Mouse (Mus musculus) embryonic stem cell, embryonic (primary cell): ENCODE data around the gene Zfp382.

Source experiments
- CTCF ChIA-PET, 4 experiments: fragments of 300-600 bp in 2 of 4; fragments of 350-600 bp in 2 of 4; sonication (Branson Sonifier 250); formaldehyde crosslinking; loops; one replicate each; lab custom pipeline; 2022; ENCODE audit warnings: inconsistent platforms in 2 of 4; lab: Charles Lee
- POLR2A ChIA-PET, 4 experiments: fragments of 300-600 bp in 2 of 4; fragments of 350-600 bp in 2 of 4; sonication (Branson Sonifier 250); formaldehyde crosslinking; loops; one replicate each; lab custom pipeline; 2022; ENCODE audit warnings: antibody characterized with exemption in 4 of 4, inconsistent platforms in 1 of 4; lab: Charles Lee

Zfp382 gene

GRCm38 (mm10) chr7:30117935-30118334, 3.8 kb upstream of the Zfp382 start:
- ChIA-PET CTCF (interaction anchor here in 2 of 4 experiments (0.5 to 0.7 kb wide), 2 partner anchors 38 to 85 kb away, joined by 3 to 6 read pairs; no protein-coding TSS in a partner anchor), POLR2A (interaction anchor here in 3 of 4 experiments (1.0 to 1.7 kb wide), 10 partner anchors 10 to 135 kb away, joined by 3 to 5 read pairs (median 3); partner anchors contain the start of genes Gm26920 (in 2 of the 3), Zfp566 (in 2 of the 3), Polr2i (in 1 of the 3) and Tbcb (in 1 of the 3))

GRCm38 (mm10) chr7:30122188-30122530, 417 bp downstream of the Zfp382 start:
- POLR2A ChIA-PET: interaction anchor here in 2 of 4 experiments (0.7 to 1.6 kb wide), 5 partner anchors 16 to 77 kb away, joined by 3 to 4 read pairs (median 3); partner anchors contain the start of genes Capns1 (in 1 of the 2), Cox7a1 (in 1 of the 2) and Zfp260 (in 1 of the 2)
- CTCF ChIA-PET: interaction anchor here in 1 of 4 experiments (1.2 to 1.6 kb wide), 2 partner anchors 33 to 47 kb away, joined by 3 to 5 read pairs; partner anchors contain the start of gene Zfp146

GRCm38 (mm10) chr7:30129900-30130299, 8.2 kb downstream of the Zfp382 start:
- CTCF ChIA-PET: interaction anchor here in 1 of 4 experiments (0.7 kb wide), 1 partner anchor 1350 kb away, joined by 5 read pairs; no protein-coding TSS in a partner anchor
- POLR2A ChIA-PET: no interaction called here

- CTCF ChIA-PET: no interaction called here
- POLR2A ChIA-PET: interaction anchor here in 2 of 4 experiments (1.0 to 1.9 kb wide), 5 partner anchors 23 to 148 kb away, joined by 3 to 5 read pairs (median 4); partner anchors contain the start of genes Gm26920 (in 1 of the 2), Thap8 (in 1 of the 2), Wdr62 (in 1 of the 2) and Zfp566 (in 1 of the 2)
These were observed 10.7 kb downstream of the Zfp382 start for GRCm38 (mm10) chr7:30132396-30132795.

- ChIA-PET CTCF (interaction anchor here in 2 of 4 experiments (0.5 to 1.9 kb wide), 2 partner anchors 18 to 762 kb away, joined by 4 read pairs; no protein-coding TSS in a partner anchor), POLR2A (interaction anchor here in 1 of 4 experiments (1.8 kb wide), 1 partner anchor 28 kb away, joined by 5 read pairs; no protein-coding TSS in a partner anchor)
These were observed 15.1 kb downstream of the Zfp382 start for GRCm38 (mm10) chr7:30136826-30137225.

- POLR2A ChIA-PET: interaction anchor here (1.0 to 1.8 kb wide), 8 partner anchors 11 to 54 kb away, joined by 3 to 11 read pairs (median 4); partner anchors contain the start of gene Zfp260 (in 1 of the 4)
These were observed 21.4 kb downstream of the Zfp382 start for GRCm38 (mm10) chr7:30143170-30143554.

GRCm38 (mm10) chr7:30143555-30144209, 21.9 kb downstream of the Zfp382 start:
- ChIA-PET POLR2A (interaction anchor here (0.6 to 1.8 kb wide), 10 partner anchors 11 to 54 kb away, joined by 3 to 11 read pairs (median 3); partner anchors contain the start of gene Zfp260 (in 2 of the 4)), CTCF (interaction anchor here in 3 of 4 experiments (0.7 to 2.1 kb wide), 6 partner anchors 11 to 61 kb away, joined by 3 to 21 read pairs (median 4); partner anchors contain the start of gene Capns1 (in 2 of the 3))

More at GRCm38 (mm10) chr7:30143170-30143554, 21.4 kb downstream of the Zfp382 start:
- CTCF ChIA-PET: interaction anchor here in 2 of 4 experiments (1.0 to 2.1 kb wide), 3 partner anchors 12 to 56 kb away, joined by 4 to 21 read pairs (median 5); partner anchors contain the start of gene Capns1 (in 2 of the 2)

GRCm38 (mm10) chr7:30147011-30147410, 25.3 kb downstream of the Zfp382 start:
- POLR2A ChIA-PET: no interaction called here
- CTCF ChIA-PET: interaction anchor here in 2 of 4 experiments (0.6 to 0.9 kb wide), 4 partner anchors 8 to 707 kb away, joined by 3 to 5 read pairs (median 4); no protein-coding TSS in a partner anchor

- POLR2A ChIA-PET: interaction anchor here in 3 of 4 experiments (0.6 to 5.4 kb wide), 18 partner anchors 9 to 1151 kb away, joined by 3 to 74 read pairs (median 6); partner anchors contain the start of genes Zfp146 (in 2 of the 3), Capns1 (in 1 of the 3), Cox7a1 (in 1 of the 3) and Thap8 (in 1 of the 3)
- CTCF ChIA-PET: interaction anchor here (0.5 to 4.4 kb wide), 22 partner anchors 9 to 473 kb away, joined by 3 to 21 read pairs (median 5); partner anchors contain the start of genes Polr2i (in 1 of the 4), Tbcb (in 1 of the 4), Zfp260 (in 1 of the 4) and Zfp382 (in 1 of the 4)
These were observed 32.3 kb downstream of the Zfp382 start for GRCm38 (mm10) chr7:30154040-30154439.

GRCm38 (mm10) chr7:30155507-30155906, 33.8 kb downstream of the Zfp382 start:
- CTCF ChIA-PET: interaction anchor here (0.5 to 4.4 kb wide), 60 partner anchors 8 to 866 kb away, joined by 3 to 21 read pairs (median 4); partner anchors contain the start of genes Capns1 (in 3 of the 4), Zfp146 (in 2 of the 4), Cox7a1 (in 1 of the 4) and Gm26920 (in 1 of the 4)

GRCm38 (mm10) chr7:30163113-30163512, 41.4 kb downstream of the Zfp382 start:
- ChIA-PET CTCF (interaction anchor here in 2 of 4 experiments (0.7 to 3.1 kb wide), 8 partner anchors 8 to 109 kb away, joined by 3 to 17 read pairs (median 3); partner anchors contain the start of gene Capns1 (in 1 of the 2)), POLR2A (interaction anchor here in 3 of 4 experiments (0.9 to 3.7 kb wide), 17 partner anchors 8 to 133 kb away, joined by 3 to 11 read pairs (median 4); partner anchors contain the start of genes Cox7a1 (in 2 of the 3), Gm26920 (in 1 of the 3), Zfp566 (in 1 of the 3) and Zfp82 (in 1 of the 3))

More at GRCm38 (mm10) chr7:30155507-30155906, 33.8 kb downstream of the Zfp382 start:
- POLR2A ChIA-PET: interaction anchor here (0.6 to 5.4 kb wide), 58 partner anchors 7 to 1055 kb away, joined by 3 to 74 read pairs (median 5); partner anchors contain the start of genes Zfp146 (in 3 of the 4), Capns1 (in 2 of the 4), Thap8 (in 2 of the 4) and Wdr62 (in 2 of the 4)

GRCm38 (mm10) chr7:30164745-30165144, 43.0 kb downstream of the Zfp382 start:
- POLR2A ChIA-PET: interaction anchor here in 3 of 4 experiments (1.1 to 7.3 kb wide), 7 partner anchors 9 to 116 kb away, joined by 3 to 74 read pairs (median 4); partner anchors contain the start of gene Wdr62 (in 1 of the 3)
- CTCF ChIA-PET: interaction anchor here in 3 of 4 experiments (0.6 to 3.1 kb wide), 7 partner anchors 9 to 185 kb away, joined by 3 to 17 read pairs (median 4); no protein-coding TSS in a partner anchor

GRCm38 (mm10) chr7:30168914-30169582, 47.3 kb downstream of the Zfp382 start:
- CTCF ChIA-PET: interaction anchor here in 3 of 4 experiments (0.6 to 3.4 kb wide), 7 partner anchors 9 to 79 kb away, joined by 3 to 18 read pairs (median 4); partner anchors contain the start of genes Capns1 (in 1 of the 3) and Zfp382 (in 1 of the 3)
- POLR2A ChIA-PET: interaction anchor here (0.6 to 7.3 kb wide), 27 partner anchors 9 to 383 kb away, joined by 3 to 74 read pairs (median 6); partner anchors contain the start of genes Thap8 (in 2 of the 4), Wdr62 (in 2 of the 4), Zfp260 (in 2 of the 4) and Capns1 (in 1 of the 4)

- ChIA-PET POLR2A (interaction anchor here in 3 of 4 experiments (0.6 to 7.3 kb wide), 46 partner anchors 8 to 402 kb away, joined by 3 to 74 read pairs (median 4); partner anchors contain the start of genes Cox7a1 (in 3 of the 3), Thap8 (in 2 of the 3), Wdr62 (in 2 of the 3) and Zfp260 (in 2 of the 3)), CTCF (interaction anchor here in 3 of 4 experiments (0.5 to 3.4 kb wide), 18 partner anchors 8 to 1188 kb away, joined by 3 to 18 read pairs (median 4); partner anchors contain the start of genes Capns1 (in 1 of the 3), Eif3k (in 1 of the 3), Map4k1 (in 1 of the 3) and Zfp382 (in 1 of the 3))
These were observed 48.0 kb downstream of the Zfp382 start, which contains the start of gene Zfp146 for GRCm38 (mm10) chr7:30169583-30170282. Zfp146 (minus strand) TSS chr7:30169750.

GRCm38 (mm10) chr7:30170283-30170951, 48.7 kb downstream of the Zfp382 start:
- ChIA-PET CTCF (interaction anchor here in 2 of 4 experiments (0.6 to 2.8 kb wide), 13 partner anchors 8 to 499 kb away, joined by 3 to 18 read pairs (median 4); partner anchors contain the start of gene Capns1 (in 1 of the 2)), POLR2A (interaction anchor here in 3 of 4 experiments (0.6 to 7.3 kb wide), 43 partner anchors 8 to 402 kb away, joined by 3 to 74 read pairs (median 5); partner anchors contain the start of genes Cox7a1 (in 3 of the 3), Thap8 (in 2 of the 3), Wdr62 (in 2 of the 3) and Zfp260 (in 2 of the 3))
